Mouse (Mus musculus) myocyte (in vitro differentiated cells): ENCODE data around the gene Olfr921. TPM values are rescaled to one million over a fixed set of nuclear protein-coding genes. Genes with fewer than 3 reads are reported as not detected.

Experiments
- polyA plus RNA-seq: library from polyadenylated mRNA; unstranded; fragments of >200 nt; fragmentation: generic; extraction: Trizol; gene quantifications from one replicate; pipeline ENCODE4 v1.2.1, GENCODE M21; 2012; ENCODE audit warnings: missing spikeins

The Olfr921 gene
- polyA plus RNA-seq, 1 experiment, result not detected

Other genes starting within 250 kb of the Olfr921 start
- not detected for gene Olfr910, start 235.2 kb upstream of the Olfr921 start, polyA plus RNA-seq
- not detected for gene Olfr912, start 192.9 kb upstream of the Olfr921 start, polyA plus RNA-seq
- not detected for gene Olfr913, start 180.3 kb upstream of the Olfr921 start, polyA plus RNA-seq
- gene Olfr914, start 168.0 kb upstream of the Olfr921 start, polyA plus RNA-seq, result not detected
- not detected for gene Olfr916, start 113.2 kb upstream of the Olfr921 start, polyA plus RNA-seq
- not detected for gene Olfr917, start 107.2 kb upstream of the Olfr921 start, polyA plus RNA-seq
- gene Olfr918, start 98.5 kb upstream of the Olfr921 start, polyA plus RNA-seq, result not detected
- not detected for gene Olfr919, start 69.4 kb upstream of the Olfr921 start, polyA plus RNA-seq
- 10.3 TPM for gene Vwa5a, start 54.8 kb upstream of the Olfr921 start, polyA plus RNA-seq
- not detected for gene Olfr920, start 20.8 kb upstream of the Olfr921 start, polyA plus RNA-seq
- gene Olfr922, start 41.5 kb downstream of the Olfr921 start, polyA plus RNA-seq, result not detected
- not detected for gene Olfr923, start 53.5 kb downstream of the Olfr921 start, polyA plus RNA-seq
- gene Olfr924, start 71.4 kb downstream of the Olfr921 start, polyA plus RNA-seq, result not detected
- gene Olfr26, start 82.0 kb downstream of the Olfr921 start, polyA plus RNA-seq, result not detected
- gene Olfr926, start 104.1 kb downstream of the Olfr921 start, polyA plus RNA-seq, result not detected
- gene Olfr930, start 156.7 kb downstream of the Olfr921 start, polyA plus RNA-seq, result not detected
- not detected for gene Olfr933, start 199.2 kb downstream of the Olfr921 start, polyA plus RNA-seq
- not detected for gene Olfr934, start 215.2 kb downstream of the Olfr921 start, polyA plus RNA-seq
- gene Olfr935, start 226.6 kb downstream of the Olfr921 start, polyA plus RNA-seq, result not detected